Mouse (Mus musculus): ENCODE data around the gene Rnf208. TPM values are rescaled to one million over a fixed set of nuclear protein-coding genes. Genes with fewer than 3 reads are reported as not detected.

The Rnf208 gene
- polyA plus RNA-seq, 1 experiment = 145 TPM

DNA sequence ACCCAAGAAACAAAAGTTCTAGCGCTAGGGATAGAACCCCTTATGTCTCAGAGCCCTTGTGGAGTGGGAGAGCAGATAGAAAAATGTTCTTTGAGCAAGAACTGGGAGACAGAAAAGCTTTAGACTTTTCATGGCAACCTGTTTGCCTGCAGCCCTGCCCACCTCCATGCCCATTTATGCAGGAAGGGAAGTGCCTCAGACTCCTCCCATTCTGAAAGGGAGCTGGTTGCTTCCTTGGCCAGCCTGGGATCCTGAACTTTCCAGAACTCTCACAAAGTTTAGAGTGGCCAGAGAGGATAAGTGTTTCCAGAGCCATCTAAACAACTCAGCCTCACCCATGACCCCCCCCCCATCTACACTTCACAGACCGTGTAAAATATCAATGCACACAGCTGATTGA is 44.9 kb upstream of the Rnf208 start:
- H3K36me3 ChIP-seq (ENCODE audit: control insufficient read depth, insufficient read depth, low read length) = peaks cover 29% of the 10 kb centered on the region
- WGBS = 4% methylated on average over 2 of the region's 2 CpGs
- no peak for TF ChIP-seq CTCF (IDR thresholded peaks at IDR 0.05; ENCODE audit: extremely low read depth, insufficient read length, insufficient replicate concordance, low read depth, low read length)
- TF ChIP-seq POLR2A (IDR thresholded peaks at IDR 0.05; ENCODE audit: low read depth, low read length) = no peak
- peak overlapping the region; percentile 69; the same call in 1 of the 2 replicates for H3K4me3 ChIP-seq (ENCODE audit: low read depth, low read length)
- H3K4me1 ChIP-seq (ENCODE audit: control insufficient read depth, insufficient read depth, insufficient read length, low read length) = peaks cover 40% of the 10 kb centered on the region
- H3K27me3 ChIP-seq (ENCODE audit: control insufficient read depth, insufficient read depth, low read length) = no peaks in the 10 kb centered on the region
- H3K27ac ChIP-seq (ENCODE audit: insufficient read depth, low read depth, low read length) = peak overlapping the region; percentile 97

DNA sequence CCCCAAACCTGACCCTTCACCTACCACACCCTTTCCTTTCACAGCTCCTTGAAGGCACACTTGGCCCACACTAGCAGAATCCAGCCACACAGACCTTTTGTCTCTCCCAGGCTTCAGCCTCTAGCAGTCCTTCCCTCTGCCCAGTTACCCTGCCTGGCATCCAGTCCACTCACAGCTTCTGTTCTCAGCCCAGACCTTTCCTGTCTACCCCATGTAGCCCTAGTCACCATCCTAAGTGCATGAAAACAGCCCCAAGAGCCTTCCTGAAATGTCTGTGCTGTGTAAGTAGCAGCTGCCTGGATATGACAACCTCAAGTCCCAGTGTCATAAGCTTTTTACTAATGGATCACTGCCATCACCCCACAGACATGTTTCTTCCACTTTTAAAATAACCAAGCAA is 44.1 kb upstream of the Rnf208 start:
- peaks cover 35% of the 10 kb centered on the region for H3K36me3 ChIP-seq (ENCODE audit: control insufficient read depth, insufficient read depth, low read length)
- H3K4me1 ChIP-seq (ENCODE audit: control insufficient read depth, insufficient read depth, insufficient read length, low read length) = peaks cover 40% of the 10 kb centered on the region
- peak overlapping the region; percentile 97 for H3K27ac ChIP-seq (ENCODE audit: insufficient read depth, low read depth, low read length)
- TF ChIP-seq CTCF (IDR thresholded peaks at IDR 0.05; ENCODE audit: extremely low read depth, insufficient read length, insufficient replicate concordance, low read depth, low read length) (no peak), POLR2A (IDR thresholded peaks at IDR 0.05; ENCODE audit: low read depth, low read length) (no peak)
- no peaks in the 10 kb centered on the region for H3K27me3 ChIP-seq (ENCODE audit: control insufficient read depth, insufficient read depth, low read length)
- H3K4me3 ChIP-seq (ENCODE audit: low read depth, low read length) = no peak overlapping the region

DNA sequence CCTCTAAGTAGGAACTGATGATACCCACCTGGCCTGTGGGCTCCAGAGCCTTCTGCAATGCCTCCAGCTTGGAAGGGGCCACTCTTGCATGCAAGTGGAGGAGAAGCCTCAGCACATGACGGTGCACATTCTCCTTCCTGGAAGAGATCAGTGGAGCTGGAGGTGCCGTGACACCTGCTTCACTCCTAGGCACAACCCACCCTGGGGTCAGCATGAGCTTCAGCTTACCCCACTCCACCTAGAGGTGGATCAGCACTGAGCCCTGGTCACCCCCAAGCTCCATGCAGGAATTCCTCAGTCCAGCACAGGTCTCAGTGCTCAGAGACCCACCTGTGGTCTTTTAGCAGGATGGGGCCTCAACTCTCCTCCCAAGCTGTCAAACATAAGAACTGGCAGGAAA is 41.4 kb upstream of the Rnf208 start:
- H3K4me1 ChIP-seq (ENCODE audit: control insufficient read depth, insufficient read depth, insufficient read length, low read length) = peaks cover 20% of the 10 kb centered on the region; the same call in 1 of the 2 replicates
- H3K27me3 ChIP-seq (ENCODE audit: control insufficient read depth, insufficient read depth, low read length) = no peaks in the 10 kb centered on the region
- H3K27ac ChIP-seq (ENCODE audit: insufficient read depth, low read depth, low read length) = no peak overlapping the region
- TF ChIP-seq POLR2A (IDR thresholded peaks at IDR 0.05; ENCODE audit: low read depth, low read length) (no peak), CTCF (IDR thresholded peaks at IDR 0.05; ENCODE audit: extremely low read depth, insufficient read length, insufficient replicate concordance, low read depth, low read length) (no peak)
- peaks cover 53% of the 10 kb centered on the region for H3K36me3 ChIP-seq (ENCODE audit: control insufficient read depth, insufficient read depth, low read length)
- no peak overlapping the region for H3K4me3 ChIP-seq (ENCODE audit: low read depth, low read length)
- WGBS = 92% methylated on average over 2 of the region's 2 CpGs

DNA sequence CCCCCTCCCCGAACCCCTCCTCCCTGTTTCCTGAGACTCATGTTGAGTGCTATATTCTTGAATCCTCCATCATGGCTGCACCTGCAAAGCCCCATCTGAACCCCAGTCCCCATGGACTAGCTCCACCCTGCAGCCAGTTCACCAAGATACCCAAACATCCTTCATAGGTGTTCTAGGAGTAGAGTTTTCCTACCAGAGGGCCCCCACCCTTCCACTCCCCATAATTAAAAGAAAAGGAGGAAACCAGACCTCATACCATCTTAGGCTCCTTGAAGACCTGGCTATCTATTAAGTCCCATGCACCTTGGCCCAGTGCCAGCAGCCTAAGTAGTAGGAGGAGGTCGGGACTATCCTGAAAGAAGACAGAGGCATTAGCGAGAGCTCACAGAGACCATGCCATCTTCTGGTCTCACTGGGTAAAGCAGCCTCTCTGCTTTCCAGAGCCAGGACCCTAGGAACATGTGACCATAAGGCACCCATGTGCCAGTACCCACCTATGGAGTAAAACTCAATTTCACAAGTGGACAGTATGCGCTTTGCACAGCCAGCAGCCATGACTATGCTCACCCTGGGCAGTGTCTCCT is 38.3 kb upstream of the Rnf208 start:
- Histone ChIP-seq H3K4me1 (ENCODE audit: control insufficient read depth, insufficient read depth, insufficient read length, low read length) (peaks cover 5% of the 10 kb centered on the region; the same call in 1 of the 2 replicates), H3K4me3 (ENCODE audit: low read depth, low read length) (no peak overlapping the region), H3K27me3 (ENCODE audit: control insufficient read depth, insufficient read depth, low read length) (no peaks in the 10 kb centered on the region), H3K27ac (ENCODE audit: insufficient read depth, low read depth, low read length) (no peak overlapping the region), H3K36me3 (ENCODE audit: control insufficient read depth, insufficient read depth, low read length) (peaks cover 71% of the 10 kb centered on the region)
- WGBS = 51% methylated on average over 4 of the region's 4 CpGs
- TF ChIP-seq CTCF (IDR thresholded peaks at IDR 0.05; ENCODE audit: extremely low read depth, insufficient read length, insufficient replicate concordance, low read depth, low read length) (peak; percentile 16; the same call in 1 of the 2 replicates), POLR2A (IDR thresholded peaks at IDR 0.05; ENCODE audit: low read depth, low read length) (no peak)

DNA sequence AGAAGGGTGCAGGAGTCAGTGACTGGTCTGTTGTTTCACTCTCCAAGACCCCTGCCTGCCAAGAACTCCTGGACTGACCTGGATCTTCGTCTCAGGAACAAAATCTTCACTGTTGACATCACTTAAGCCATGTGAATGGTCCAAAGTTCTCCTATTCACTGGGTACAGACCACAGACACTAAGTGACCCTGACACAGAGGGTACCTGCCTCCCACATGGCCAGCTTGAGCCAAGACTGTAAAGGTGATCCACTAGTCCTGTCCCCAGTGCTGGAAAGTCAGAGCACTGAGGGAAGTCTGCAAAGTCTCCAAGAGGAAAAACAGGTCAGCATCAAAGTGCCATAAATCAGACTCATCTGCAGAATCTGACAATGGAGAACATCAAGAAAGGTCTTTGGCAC is 34.5 kb upstream of the Rnf208 start:
- TF ChIP-seq POLR2A (IDR thresholded peaks at IDR 0.05; ENCODE audit: low read depth, low read length) (no peak), CTCF (IDR thresholded peaks at IDR 0.05; ENCODE audit: extremely low read depth, insufficient read length, insufficient replicate concordance, low read depth, low read length) (no peak)
- Histone ChIP-seq H3K27me3 (ENCODE audit: control insufficient read depth, insufficient read depth, low read length) (no peaks in the 10 kb centered on the region), H3K4me3 (ENCODE audit: low read depth, low read length) (no peak overlapping the region), H3K4me1 (ENCODE audit: control insufficient read depth, insufficient read depth, insufficient read length, low read length) (peaks cover 13% of the 10 kb centered on the region), H3K27ac (ENCODE audit: insufficient read depth, low read depth, low read length) (no peak overlapping the region), H3K36me3 (ENCODE audit: control insufficient read depth, insufficient read depth, low read length) (peaks cover 51% of the 10 kb centered on the region)
- WGBS = 86% methylated on average over 1 of the region's 1 CpGs

DNA sequence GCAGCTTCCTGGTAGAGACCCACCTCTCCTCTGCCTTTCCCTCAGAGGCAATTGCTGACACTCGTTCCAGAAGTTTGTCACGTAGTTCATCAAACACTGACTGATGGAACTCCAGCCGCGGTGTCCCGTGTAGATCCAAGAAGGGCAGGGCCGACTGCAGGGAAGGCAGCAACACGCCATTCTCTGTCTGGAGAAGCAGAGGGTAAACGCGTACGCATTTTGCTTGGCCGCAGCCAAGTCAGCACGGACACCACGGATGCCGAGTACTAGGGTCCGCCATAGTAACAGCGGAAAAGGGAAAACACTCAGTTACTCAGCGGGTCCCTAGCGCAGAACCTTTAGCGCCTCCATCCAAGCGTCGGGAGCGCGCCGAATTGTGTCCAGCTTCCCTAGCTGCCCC is 31.4 kb upstream of the Rnf208 start:
- H3K4me1 ChIP-seq (ENCODE audit: control insufficient read depth, insufficient read depth, insufficient read length, low read length) = peaks cover 13% of the 10 kb centered on the region
- TF ChIP-seq POLR2A (IDR thresholded peaks at IDR 0.05; ENCODE audit: low read depth, low read length) = no peak
- TF ChIP-seq CTCF (IDR thresholded peaks at IDR 0.05; ENCODE audit: extremely low read depth, insufficient read length, insufficient replicate concordance, low read depth, low read length) = no peak
- WGBS = under 1% methylated on average over 24 of the region's 24 CpGs

DNA sequence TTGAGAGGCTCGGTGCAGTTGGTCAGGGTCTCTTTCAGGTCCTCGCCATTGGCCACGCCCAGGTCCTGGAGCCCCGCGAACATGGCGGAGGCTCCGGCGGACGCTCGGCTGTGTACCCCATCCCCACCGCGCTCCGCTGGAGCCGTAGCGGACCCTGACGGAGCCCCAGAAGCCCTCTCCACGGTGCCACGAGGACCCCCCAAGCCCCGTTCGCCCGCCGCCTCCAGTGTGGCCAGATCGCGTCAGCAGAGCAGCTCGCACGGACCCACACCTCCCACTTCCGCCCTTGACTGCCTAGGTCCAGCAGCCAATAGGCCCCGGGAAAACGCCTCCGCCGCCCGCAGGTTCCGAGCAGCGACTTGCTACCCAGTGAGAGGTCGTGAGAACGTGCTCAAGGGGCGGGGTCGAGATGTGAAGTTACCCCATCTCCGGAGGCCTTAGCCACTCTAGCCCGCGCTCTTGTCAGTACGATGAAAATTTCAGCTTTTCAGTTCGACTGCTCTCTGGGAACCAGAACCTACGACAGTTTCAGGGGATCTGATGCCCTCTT is 30.9 kb upstream of the Rnf208 start, which contains the start of gene Nelfb:
Gene Nelfb (minus strand): TSS at position 369 of the 550 bp plus-strand sequence.
- H3K36me3 ChIP-seq (ENCODE audit: control insufficient read depth, insufficient read depth, low read length) = peaks cover 18% of the 10 kb centered on the region
- peaks cover 13% of the 10 kb centered on the region for H3K4me1 ChIP-seq (ENCODE audit: control insufficient read depth, insufficient read depth, insufficient read length, low read length)
- TF ChIP-seq POLR2A (IDR thresholded peaks at IDR 0.05; ENCODE audit: low read depth, low read length) (peak; percentile 57; the same call in 1 of the 2 replicates), CTCF (IDR thresholded peaks at IDR 0.05; ENCODE audit: extremely low read depth, insufficient read length, insufficient replicate concordance, low read depth, low read length) (no peak)
- H3K27me3 ChIP-seq (ENCODE audit: control insufficient read depth, insufficient read depth, low read length) = no peaks in the 10 kb centered on the region
- H3K4me3 ChIP-seq (ENCODE audit: low read depth, low read length) = peak within 1 kb of the TSS; percentile 91
- peak within 1 kb of the TSS; percentile 65 for H3K27ac ChIP-seq (ENCODE audit: insufficient read depth, low read depth, low read length)
- under 1% methylated on average over 44 of the region's 44 CpGs for WGBS

More for the DNA sequence above, 31.4 kb upstream of the Rnf208 start:
- Histone ChIP-seq H3K36me3 (ENCODE audit: control insufficient read depth, insufficient read depth, low read length) (peaks cover 22% of the 10 kb centered on the region), H3K4me3 (ENCODE audit: low read depth, low read length) (peak overlapping the region; percentile 91), H3K27me3 (ENCODE audit: control insufficient read depth, insufficient read depth, low read length) (no peaks in the 10 kb centered on the region), H3K27ac (ENCODE audit: insufficient read depth, low read depth, low read length) (peak overlapping the region; percentile 65)

Measured in small intestine, adult 2 months (tissue).